Mouse (Mus musculus): ENCODE data around the gene Fmnl2.

Fmnl2 gene

GRCm38 (mm10) chr2:52913311-52913710 lies 55.7 kb downstream of the Fmnl2 start:
- DNase-seq (ENCODE audit: low read depth, low spot score): no peak

GRCm38 (mm10) chr2:52913746-52914145 lies 56.1 kb downstream of the Fmnl2 start:
- DNase-seq (ENCODE audit: low read depth, low spot score): no peak

- no peak for DNase-seq (ENCODE audit: low read depth, low spot score)
These were observed 57.9 kb downstream of the Fmnl2 start for GRCm38 (mm10) chr2:52915536-52915935.

- DNase-seq (ENCODE audit: low read depth, low spot score): no peak
These were observed 60.4 kb downstream of the Fmnl2 start for GRCm38 (mm10) chr2:52918094-52918493.

- no peak for DNase-seq (ENCODE audit: low read depth, low spot score)
These were observed 63.2 kb downstream of the Fmnl2 start for GRCm38 (mm10) chr2:52920701-52921435.

- no peak for DNase-seq (ENCODE audit: low read depth, low spot score)
These were observed 67.4 kb downstream of the Fmnl2 start for GRCm38 (mm10) chr2:52925062-52925461.

- DNase-seq (ENCODE audit: low read depth, low spot score): no peak
These were observed 69.7 kb downstream of the Fmnl2 start for GRCm38 (mm10) chr2:52927381-52927780.

GRCm38 (mm10) chr2:52927858-52928301 lies 70.2 kb downstream of the Fmnl2 start:
- no peak for DNase-seq (ENCODE audit: low read depth, low spot score)

- DNase-seq (ENCODE audit: low read depth, low spot score): no peak
These were observed 70.7 kb downstream of the Fmnl2 start for GRCm38 (mm10) chr2:52928401-52928800.

GRCm38 (mm10) chr2:52930106-52930868 lies 72.6 kb downstream of the Fmnl2 start:
- DNase-seq (ENCODE audit: low read depth, low spot score): no peak

- DNase-seq (ENCODE audit: low read depth, low spot score): no peak
These were observed 73.7 kb downstream of the Fmnl2 start for GRCm38 (mm10) chr2:52931315-52931714.

- DNase-seq (ENCODE audit: low read depth, low spot score): no peak
These were observed 78.2 kb downstream of the Fmnl2 start for GRCm38 (mm10) chr2:52935906-52936305.

- DNase-seq (ENCODE audit: low read depth, low spot score): no peak
These were observed 80.9 kb downstream of the Fmnl2 start for GRCm38 (mm10) chr2:52938351-52939074.

GRCm38 (mm10) chr2:52943644-52944423 lies 86.2 kb downstream of the Fmnl2 start:
- DNase-seq (ENCODE audit: low read depth, low spot score): no peak

GRCm38 (mm10) chr2:52944594-52944993 lies 86.9 kb downstream of the Fmnl2 start:
- DNase-seq (ENCODE audit: low read depth, low spot score): no peak

GRCm38 (mm10) chr2:52946074-52946473 lies 88.4 kb downstream of the Fmnl2 start:
- no peak for DNase-seq (ENCODE audit: low read depth, low spot score)

GRCm38 (mm10) chr2:52946524-52947186 lies 89.0 kb downstream of the Fmnl2 start:
- DNase-seq (ENCODE audit: low read depth, low spot score): no peak

GRCm38 (mm10) chr2:52948406-52948805 lies 90.7 kb downstream of the Fmnl2 start:
- DNase-seq (ENCODE audit: low read depth, low spot score): no peak

- DNase-seq (ENCODE audit: low read depth, low spot score): no peak
These were observed 91.9 kb downstream of the Fmnl2 start for GRCm38 (mm10) chr2:52949556-52949955.

- no peak for DNase-seq (ENCODE audit: low read depth, low spot score)
These were observed 92.6 kb downstream of the Fmnl2 start for GRCm38 (mm10) chr2:52950226-52950625.

- no peak for DNase-seq (ENCODE audit: low read depth, low spot score)
These were observed 94.6 kb downstream of the Fmnl2 start for GRCm38 (mm10) chr2:52952202-52952730.
